ENCODE assay signal across 10 mouse cellular contexts in genomic region chr4:47291013-47291412, GRCm38 (mm10).
DNase-seq lines count a peak whose midpoint lies in the region; ATAC-seq lines count a peak whose summit lies in the region.
"Had no signal": no experiment of that assay in that cellular context is flagged by ENCODE, and none has a peak within 500 bp of the region (broad histone marks: within the 10 kb centered on the region; RNA-seq: fewer than 3 reads in every experiment).

No protein-coding gene starts in this region.

- no peak overlapping the region for H3K9ac ChIP-seq in neural tube, embryonic 13.5 days
- no peak overlapping the region for H3K9ac ChIP-seq in neural tube, embryonic 15.5 days (replicated peaks)
- no peak overlapping the region for H3K9ac ChIP-seq in forebrain, embryonic 16.5 days (replicated peaks; ENCODE audit: low read depth, low read length)
- H3K9ac ChIP-seq: heart, embryonic 13.5 days had no signal

- no peaks in the 10 kb centered on the region for H3K27me3 ChIP-seq in neural tube, embryonic 13.5 days
- H3K27me3 ChIP-seq in neural tube, embryonic 15.5 days (replicated peaks) = no peaks in the 10 kb centered on the region
- no peaks in the 10 kb centered on the region for H3K27me3 ChIP-seq in forebrain, embryonic 16.5 days (replicated peaks; ENCODE audit: control insufficient read depth, insufficient read depth, low read length)
- H3K27me3 ChIP-seq: heart, embryonic 13.5 days had no signal

- no peak overlapping the region for H3K4me3 ChIP-seq in neural tube, embryonic 13.5 days
- H3K4me3 ChIP-seq in neural tube, embryonic 15.5 days (replicated peaks) = no peak overlapping the region
- H3K4me3 ChIP-seq in forebrain, embryonic 16.5 days (replicated peaks; ENCODE audit: low read length) = no peak overlapping the region
- H3K4me3 ChIP-seq: heart, embryonic 13.5 days had no signal

- H3K4me1 ChIP-seq in neural tube, embryonic 13.5 days (replicated peaks) = peaks cover 13% of the 10 kb centered on the region
- H3K4me1 ChIP-seq in neural tube, embryonic 15.5 days = peaks cover 11% of the 10 kb centered on the region
- H3K4me1 ChIP-seq in forebrain, embryonic 16.5 days (replicated peaks; ENCODE audit: control insufficient read depth, insufficient read depth, low read length) = peaks cover 11% of the 10 kb centered on the region

- WGBS in neural tube, embryonic 13.5 days = 28% methylated on average over 1 of the region's 1 CpGs
- 20% methylated on average over 1 of the region's 1 CpGs for WGBS in neural tube, embryonic 15.5 days
- 20% methylated on average over 1 of the region's 1 CpGs for WGBS in forebrain, embryonic 16.5 days

- H3K27ac ChIP-seq in neural tube, embryonic 13.5 days (replicated peaks) = no peak overlapping the region
- no peak overlapping the region for H3K27ac ChIP-seq in neural tube, embryonic 15.5 days (replicated peaks)
- no peak overlapping the region for H3K27ac ChIP-seq in forebrain, embryonic 16.5 days (ENCODE audit: low read length)
- H3K27ac ChIP-seq: heart, embryonic 13.5 days; kidney, postnatal 0 days had no signal

- no peaks in the 10 kb centered on the region for H3K9me3 ChIP-seq in neural tube, embryonic 13.5 days
- H3K9me3 ChIP-seq in neural tube, embryonic 15.5 days (replicated peaks) = no peaks in the 10 kb centered on the region
- H3K9me3 ChIP-seq in forebrain, embryonic 16.5 days (ENCODE audit: control insufficient read depth, low read length) = no peaks in the 10 kb centered on the region
- H3K9me3 ChIP-seq: heart, embryonic 13.5 days had no signal

- H3K36me3 ChIP-seq in neural tube, embryonic 13.5 days = no peaks in the 10 kb centered on the region
- H3K36me3 ChIP-seq in neural tube, embryonic 15.5 days = no peaks in the 10 kb centered on the region
- no peaks in the 10 kb centered on the region for H3K36me3 ChIP-seq in forebrain, embryonic 16.5 days (ENCODE audit: control insufficient read depth, insufficient read depth)
- H3K36me3 ChIP-seq: heart, embryonic 13.5 days had no signal

- DNase-seq in frontal cortex, postnatal 10 days (ENCODE audit: low spot score in 2 of 2) = peak; percentile 49 to 60
- DNase-seq in frontal cortex, postnatal 14 days (ENCODE audit: low spot score in 2 of 2) = no peak
- no peak for DNase-seq in urinary bladder, adult 18-20 months (ENCODE audit: low spot score in 2 of 2)
- no peak for DNase-seq in spleen, adult 18-20 months

- no peak overlapping the region for H3K4me2 ChIP-seq in neural tube, embryonic 13.5 days
- no peak overlapping the region for H3K4me2 ChIP-seq in neural tube, embryonic 15.5 days
- H3K4me2 ChIP-seq in forebrain, embryonic 16.5 days (ENCODE audit: low read length) = no peak overlapping the region
- H3K4me2 ChIP-seq: heart, embryonic 13.5 days had no signal

- ATAC-seq in neural tube, embryonic 13.5 days (ENCODE audit: low read depth) = peak; percentile 61
- ATAC-seq in neural tube, embryonic 15.5 days (ENCODE audit: low FRiP score) = no peak
- ATAC-seq in forebrain, embryonic 16.5 days = peak; percentile 83
- ATAC-seq in megakaryocyte, adult 5-6 weeks (ENCODE audit: poor library complexity, severe bottlenecking) = peak; percentile 20; the same call in 1 of the 2 replicates

Comparison
In these comparisons a context has a peak if more than half of its experiments do, and no peak if none do; other contexts are left out.
1. DNase-seq: peak in frontal cortex, postnatal 10 days (2 of 2); none in frontal cortex, postnatal 14 days (0 of 2), urinary bladder, adult 18-20 months (0 of 2) and spleen, adult 18-20 months (0 of 2).